Mouse (Mus musculus): ENCODE results near the gene Mrps35. TPM values are rescaled to one million over a fixed set of nuclear protein-coding genes. Genes with fewer than 3 reads are reported as not detected.

Gene Mrps35
- polyA plus RNA-seq, 2 experiments = 33.4 to 104 TPM

GRCm38 (mm10) chr6:147028396-147028795 is 14.2 kb upstream of the Mrps35 start:
- Histone ChIP-seq H3K9me3 (ENCODE audit: control insufficient read depth, low read length) (no peaks in the 10 kb centered on the region), H3K4me3 (replicated peaks; ENCODE audit: low read length) (no peak overlapping the region), H3K4me1 (ENCODE audit: control insufficient read depth, insufficient read depth, low read length) (no peaks in the 10 kb centered on the region), H3K27ac (replicated peaks; ENCODE audit: low read depth, low read length) (no peak overlapping the region), H3K36me3 (ENCODE audit: control insufficient read depth, insufficient read depth, low read length) (peaks cover 68% of the 10 kb centered on the region), H3K9ac (ENCODE audit: low read depth, low read length, severe bottlenecking) (no peak overlapping the region), H3K27me3 (ENCODE audit: control insufficient read depth, insufficient read depth, low read length) (no peaks in the 10 kb centered on the region), H3K4me2 (replicated peaks; ENCODE audit: low read depth, low read length, severe bottlenecking) (no peak overlapping the region)
- WGBS = 85% methylated on average over 2 of the region's 2 CpGs
- DNase-seq (ENCODE audit: low spot score) (no peak), ATAC-seq (ENCODE audit: low FRiP score, low read depth) (no peak)
- no peak for TF ChIP-seq POLR2A (IDR thresholded peaks at IDR 0.05; ENCODE audit: borderline replicate concordance, extremely low read depth, insufficient read depth, insufficient read length)

- Histone ChIP-seq H3K4me1 (ENCODE audit: control insufficient read depth, insufficient read depth, low read length) (no peaks in the 10 kb centered on the region), H3K9ac (ENCODE audit: low read depth, low read length, severe bottlenecking) (no peak overlapping the region), H3K36me3 (ENCODE audit: control insufficient read depth, insufficient read depth, low read length) (peaks cover 68% of the 10 kb centered on the region), H3K4me2 (replicated peaks; ENCODE audit: low read depth, low read length, severe bottlenecking) (no peak overlapping the region), H3K27me3 (ENCODE audit: control insufficient read depth, insufficient read depth, low read length) (no peaks in the 10 kb centered on the region), H3K9me3 (ENCODE audit: control insufficient read depth, low read length) (no peaks in the 10 kb centered on the region), H3K27ac (replicated peaks; ENCODE audit: low read depth, low read length) (no peak overlapping the region), H3K4me3 (replicated peaks; ENCODE audit: low read length) (no peak overlapping the region)
- no peak for DNase-seq (ENCODE audit: low spot score)
- no peak for TF ChIP-seq POLR2A (IDR thresholded peaks at IDR 0.05; ENCODE audit: borderline replicate concordance, extremely low read depth, insufficient read depth, insufficient read length)
- 92% methylated on average over 9 of the region's 9 CpGs for whole genome bisulfite sequencing
- ATAC-seq (ENCODE audit: low FRiP score, low read depth) = no peak
These were observed 13.0 kb upstream of the Mrps35 start for GRCm38 (mm10) chr6:147029591-147029990.

- no peak overlapping the region for H3K4me2 ChIP-seq (replicated peaks; ENCODE audit: low read depth, low read length, severe bottlenecking)
- H3K27ac ChIP-seq (replicated peaks; ENCODE audit: low read depth, low read length) = no peak overlapping the region
- ATAC-seq (ENCODE audit: low FRiP score, low read depth) (no peak), DNase-seq (ENCODE audit: low spot score) (no peak)
- H3K9me3 ChIP-seq (ENCODE audit: control insufficient read depth, low read length) = no peaks in the 10 kb centered on the region
- peaks cover 64% of the 10 kb centered on the region for H3K36me3 ChIP-seq (ENCODE audit: control insufficient read depth, insufficient read depth, low read length)
- no peaks in the 10 kb centered on the region for H3K27me3 ChIP-seq (ENCODE audit: control insufficient read depth, insufficient read depth, low read length)
- no peak overlapping the region for H3K9ac ChIP-seq (ENCODE audit: low read depth, low read length, severe bottlenecking)
- H3K4me1 ChIP-seq (ENCODE audit: control insufficient read depth, insufficient read depth, low read length) = no peaks in the 10 kb centered on the region
- TF ChIP-seq POLR2A (IDR thresholded peaks at IDR 0.05; ENCODE audit: borderline replicate concordance, extremely low read depth, insufficient read depth, insufficient read length) = no peak
- H3K4me3 ChIP-seq (replicated peaks; ENCODE audit: low read length) = no peak overlapping the region
- 83% methylated on average over 15 of the region's 15 CpGs for WGBS
These were observed 12.3 kb upstream of the Mrps35 start for GRCm38 (mm10) chr6:147030096-147030885.

- ATAC-seq (ENCODE audit: low FRiP score, low read depth) (no peak), DNase-seq (ENCODE audit: low spot score) (no peak)
- Histone ChIP-seq H3K27me3 (ENCODE audit: control insufficient read depth, insufficient read depth, low read length) (no peaks in the 10 kb centered on the region), H3K36me3 (ENCODE audit: control insufficient read depth, insufficient read depth, low read length) (peaks cover 44% of the 10 kb centered on the region), H3K4me2 (replicated peaks; ENCODE audit: low read depth, low read length, severe bottlenecking) (no peak within 1 kb of the TSS), H3K9ac (ENCODE audit: low read depth, low read length, severe bottlenecking) (no peak within 1 kb of the TSS), H3K4me1 (ENCODE audit: control insufficient read depth, insufficient read depth, low read length) (no peaks in the 10 kb centered on the region), H3K4me3 (replicated peaks; ENCODE audit: low read length) (no peak within 1 kb of the TSS), H3K27ac (replicated peaks; ENCODE audit: low read depth, low read length) (no peak within 1 kb of the TSS), H3K9me3 (ENCODE audit: control insufficient read depth, low read length) (no peaks in the 10 kb centered on the region)
- 48% methylated on average over 13 of the region's 13 CpGs for WGBS
- no peak for TF ChIP-seq POLR2A (IDR thresholded peaks at IDR 0.05; ENCODE audit: borderline replicate concordance, extremely low read depth, insufficient read depth, insufficient read length)
These were observed 10.2 kb upstream of the Mrps35 start, which contains the start of gene Rep15 for GRCm38 (mm10) chr6:147032303-147032925. TSS of gene Rep15 (plus strand) at chr6:147032584.

- TF ChIP-seq POLR2A (IDR thresholded peaks at IDR 0.05; ENCODE audit: borderline replicate concordance, extremely low read depth, insufficient read depth, insufficient read length) = no peak
- peak overlapping the region; percentile 64 for H3K4me2 ChIP-seq (replicated peaks; ENCODE audit: low read depth, low read length, severe bottlenecking)
- no peak for ATAC-seq (ENCODE audit: low FRiP score, low read depth)
- peaks cover 8% of the 10 kb centered on the region for H3K4me1 ChIP-seq (ENCODE audit: control insufficient read depth, insufficient read depth, low read length)
- no peak overlapping the region for H3K27ac ChIP-seq (replicated peaks; ENCODE audit: low read depth, low read length)
- no peaks in the 10 kb centered on the region for H3K9me3 ChIP-seq (ENCODE audit: control insufficient read depth, low read length)
- H3K4me3 ChIP-seq (replicated peaks; ENCODE audit: low read length) = peak overlapping the region; percentile 89
- DNase-seq (ENCODE audit: low spot score) = no peak
- H3K36me3 ChIP-seq (ENCODE audit: control insufficient read depth, insufficient read depth, low read length) = peaks cover 23% of the 10 kb centered on the region
- WGBS = 48% methylated on average over 7 of the region's 7 CpGs
- peak overlapping the region; percentile 93; the same call in 1 of the 2 replicates for H3K9ac ChIP-seq (ENCODE audit: low read depth, low read length, severe bottlenecking)
- H3K27me3 ChIP-seq (ENCODE audit: control insufficient read depth, insufficient read depth, low read length) = no peaks in the 10 kb centered on the region
These were observed 1.1 kb downstream of the Mrps35 start for GRCm38 (mm10) chr6:147043633-147044032.

All from limb, embryonic 14.5 days (tissue).